Mouse (Mus musculus) lung, adult 2 months (tissue): ENCODE data around the gene Jmjd4. TPM values are rescaled to one million over a fixed set of nuclear protein-coding genes. Genes with fewer than 3 reads are reported as not detected.

Experiments used
- DNase-seq: peaks from one replicate; pipeline ENCODE4 v3.0.0; 2022
- H3K4me1 ChIP-seq: fragments of 200-500 bp; 2 replicates; pipeline ENCODE4 v1.6.1; 2011; ENCODE audit warnings: low read length; ENCODE audit not compliant: control insufficient read depth, insufficient read depth
- H3K4me3 ChIP-seq: fragments of 200-500 bp; replicated peaks from 2 replicates; pipeline ENCODE3; 2011; ENCODE audit warnings: low read depth, mild to moderate bottlenecking, control low read depth, low read length; ENCODE audit errors: extremely low read depth
- CTCF ChIP-seq: fragments of 200-500 bp; IDR thresholded peaks from 2 replicates; pipeline ENCODE4 v1.5.1; 2011; ENCODE audit warnings: mild to moderate bottlenecking, low read length, control low read depth; ENCODE audit not compliant: insufficient read depth
- POLR2A ChIP-seq: fragments of 200-500 bp; IDR thresholded peaks from 2 replicates; pipeline ENCODE4 v1.6.1; 2011; ENCODE audit warnings: low read depth, mild to moderate bottlenecking, control low read depth, low read length, borderline replicate concordance; ENCODE audit errors: extremely low read depth
- WGBS: fragments of 180-500 bp; shearing (Covaris S2); methylation state at CpG from one replicate; pipeline ENCODE4 v1.1.7; 2018; 5-methylcytosine and 5-hydroxymethylcytosine counted together
- polyA plus RNA-seq: library from polyadenylated mRNA; depleted of rRNA; stranded (reverse); fragments of >200 nt; gene quantifications from 2 replicates; pipeline ENCODE4 v1.2.3, GENCODE M21; 2012

The Jmjd4 gene
- polyA plus RNA-seq, 1 experiment = 5.5 TPM

DNA sequence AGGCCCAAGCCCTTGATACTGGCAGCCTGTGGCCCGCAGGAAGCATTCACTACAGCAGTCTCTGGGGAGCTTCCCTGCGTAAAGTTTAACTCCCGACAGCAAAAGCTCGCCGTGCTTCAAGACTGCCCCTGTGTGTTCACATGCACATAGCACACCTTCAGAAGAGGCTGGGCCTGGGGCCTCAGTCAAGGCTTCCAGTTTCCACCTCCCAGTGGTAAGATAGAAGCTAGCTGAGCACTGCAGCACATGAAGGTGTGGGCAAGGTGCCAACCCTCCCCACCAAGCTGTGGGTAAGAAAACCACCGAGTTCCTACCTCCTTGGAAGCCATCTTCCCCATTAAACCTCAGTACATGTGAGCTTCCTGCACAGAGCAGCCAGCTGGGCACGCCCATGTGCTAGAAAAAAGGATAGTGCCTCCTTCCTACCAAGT, 24.2 kb upstream of the Jmjd4 start:
- TF ChIP-seq CTCF (peak; percentile 24; the same call in 1 of the 2 replicates), POLR2A (no peak)
- no peak overlapping the region for H3K4me3 ChIP-seq
- no peak for DNase-seq
- WGBS = 31% methylated on average over 7 of the region's 7 CpGs
- peaks cover 2% of the 10 kb centered on the region; the same call in 1 of the 2 replicates for H3K4me1 ChIP-seq

DNA sequence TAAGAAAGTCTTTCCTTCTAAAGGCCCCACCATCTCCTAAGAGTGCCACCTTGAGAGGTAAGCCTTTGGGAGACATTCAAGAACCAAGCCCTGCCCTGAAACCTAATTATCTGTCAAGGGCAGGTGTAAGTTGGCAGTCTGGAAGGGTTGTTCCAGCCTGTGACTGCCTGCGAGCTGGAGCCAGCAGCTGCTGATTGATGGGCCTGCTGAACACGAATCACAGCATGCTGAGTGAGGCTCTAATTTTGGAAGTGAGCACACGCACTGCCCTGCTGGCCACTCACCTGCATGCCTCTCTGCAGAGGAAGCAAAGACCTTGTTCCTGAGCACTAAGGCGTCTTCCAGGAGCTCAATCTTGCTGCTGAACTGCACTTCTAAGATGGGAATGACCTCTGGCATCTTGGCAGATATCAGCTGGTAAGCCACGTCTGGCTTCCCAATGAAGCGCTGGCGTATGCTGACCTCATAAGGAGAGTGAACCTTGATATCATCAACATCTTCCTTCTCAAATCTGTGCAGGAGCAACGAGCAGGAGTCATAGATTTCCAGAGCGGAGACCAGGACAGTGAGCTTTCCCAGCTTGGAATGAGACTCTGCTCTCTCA, 21.7 kb upstream of the Jmjd4 start:
- peaks cover 5% of the 10 kb centered on the region for H3K4me1 ChIP-seq
- no peak for TF ChIP-seq CTCF
- no peak for TF ChIP-seq POLR2A
- 83% methylated on average over 9 of the region's 9 CpGs for WGBS
- no peak overlapping the region for H3K4me3 ChIP-seq
- DNase-seq = no peak

DNA sequence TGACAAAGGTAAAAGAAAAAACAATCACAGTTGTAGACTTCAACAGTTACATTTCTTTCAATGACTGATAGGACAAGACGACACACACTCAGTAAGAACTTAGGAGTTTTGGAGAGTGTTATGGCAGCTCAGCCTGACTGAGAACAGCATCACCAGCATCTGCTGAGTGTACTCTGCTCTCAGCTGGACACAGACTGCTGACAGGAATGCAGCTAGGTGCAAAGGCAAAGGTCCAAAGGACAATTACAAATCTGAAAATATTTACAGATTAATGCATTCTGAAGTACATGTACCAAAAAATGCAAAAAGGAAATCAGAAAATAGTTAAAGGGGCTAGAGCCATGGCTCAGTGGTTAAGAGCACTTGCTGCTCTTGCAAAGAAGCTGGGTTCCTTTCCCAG, 19.9 kb upstream of the Jmjd4 start:
- 73% methylated on average over 1 of the region's 1 CpGs for WGBS
- Histone ChIP-seq H3K4me3 (no peak overlapping the region), H3K4me1 (peaks cover 5% of the 10 kb centered on the region)
- no peak for DNase-seq
- no peak for TF ChIP-seq POLR2A

DNA sequence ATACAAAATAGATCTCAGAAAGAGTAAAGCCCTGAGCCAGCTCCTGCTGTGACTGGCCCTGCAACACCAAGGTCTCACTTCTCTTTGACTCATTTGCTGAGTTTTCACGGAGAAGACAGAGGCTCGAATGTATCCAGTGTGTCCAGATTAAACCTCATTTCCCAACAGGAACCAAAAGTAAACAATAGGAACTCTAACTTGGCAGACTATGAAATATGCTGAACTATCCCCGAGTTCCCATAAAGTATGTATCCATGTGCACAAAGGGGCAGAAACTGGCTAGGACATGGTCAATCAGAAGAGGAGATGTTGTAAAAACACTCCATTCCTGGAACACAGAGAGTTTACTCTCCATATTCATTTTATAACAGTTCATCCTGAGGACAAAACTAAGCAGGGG, 17.6 kb upstream of the Jmjd4 start:
- WGBS = 13% methylated on average over 3 of the region's 3 CpGs
- DNase-seq = no peak
- Histone ChIP-seq H3K4me1 (peaks cover 4% of the 10 kb centered on the region), H3K4me3 (no peak overlapping the region)
- TF ChIP-seq POLR2A (no peak), CTCF (no peak)

DNA sequence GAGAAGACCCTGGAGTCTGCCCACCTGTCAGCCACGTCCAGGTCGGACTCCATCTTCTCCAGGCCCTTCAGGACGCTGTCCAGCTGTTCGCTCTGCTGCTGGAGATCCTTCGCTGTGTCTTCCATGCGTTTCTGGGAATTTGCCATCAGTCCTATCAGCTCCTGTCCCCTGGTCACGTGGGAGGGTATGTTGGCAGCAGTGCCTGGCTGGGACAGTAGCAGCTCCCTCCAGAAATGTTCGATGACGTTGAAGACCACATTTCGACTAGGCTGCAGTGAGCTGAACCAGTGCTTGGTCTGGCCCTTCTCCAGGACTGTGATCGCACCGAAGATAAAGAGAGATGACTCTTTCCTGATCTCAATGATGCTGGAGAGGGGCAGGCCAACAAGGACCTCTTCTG, 11.9 kb upstream of the Jmjd4 start:
- TF ChIP-seq CTCF = no peak
- no peak for TF ChIP-seq POLR2A
- no peak for DNase-seq
- 85% methylated on average over 12 of the region's 12 CpGs for WGBS
- no peak overlapping the region for H3K4me3 ChIP-seq
- no peaks in the 10 kb centered on the region for H3K4me1 ChIP-seq

DNA sequence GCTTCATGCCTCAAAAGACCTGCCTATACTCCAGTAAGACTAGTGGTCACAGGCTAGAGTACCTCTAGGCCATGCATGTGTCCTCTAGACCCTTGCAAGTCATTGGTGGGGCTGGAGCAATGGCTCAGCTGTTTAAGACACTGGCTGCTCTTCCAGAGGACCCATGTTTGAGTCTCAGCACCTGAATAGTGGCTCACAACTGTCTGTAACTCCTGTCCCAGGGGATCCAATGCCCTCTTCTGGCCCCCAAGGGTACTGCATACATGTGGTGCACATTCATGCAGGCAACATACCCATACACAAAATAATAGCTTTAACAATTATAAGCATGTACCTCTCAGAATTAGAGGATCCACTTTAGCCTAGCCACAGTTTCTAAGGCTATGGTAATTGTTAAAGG, 6.7 kb upstream of the Jmjd4 start:
- no peak for TF ChIP-seq CTCF
- TF ChIP-seq POLR2A = no peak
- Histone ChIP-seq H3K4me3 (no peak overlapping the region), H3K4me1 (no peaks in the 10 kb centered on the region)
- DNase-seq = no peak

DNA sequence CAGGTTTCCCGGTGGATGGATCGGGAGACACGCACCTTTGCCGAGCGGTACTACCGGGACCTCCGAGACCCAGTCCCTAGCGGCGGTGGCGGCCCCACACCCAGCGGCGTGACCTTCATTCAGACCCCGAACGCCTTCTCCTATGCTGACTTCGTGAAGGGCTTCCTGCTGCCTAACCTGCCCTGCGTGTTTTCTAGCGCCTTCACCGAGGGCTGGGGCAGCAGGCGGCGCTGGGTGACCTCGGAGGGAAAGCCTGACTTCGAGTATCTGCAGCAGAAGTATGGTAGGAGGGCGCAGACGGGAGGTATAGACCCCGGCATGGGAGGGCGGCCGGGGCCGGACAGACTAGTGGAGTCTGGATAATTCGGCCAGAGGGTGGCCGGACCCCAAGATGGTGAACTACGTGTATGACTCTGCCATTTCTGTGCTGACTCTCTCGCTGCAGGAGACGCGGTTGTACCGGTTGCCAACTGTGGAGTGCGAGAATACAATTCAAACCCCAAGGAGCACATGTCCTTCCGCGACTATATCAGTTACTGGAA, 456 bp downstream of the Jmjd4 start:
- H3K4me1 ChIP-seq = peaks cover 6% of the 10 kb centered on the region
- H3K4me3 ChIP-seq = peak overlapping the region; percentile 96
- no peak for DNase-seq
- WGBS = 2% methylated on average over 38 of the region's 38 CpGs
- TF ChIP-seq POLR2A (no peak), CTCF (no peak)

DNA sequence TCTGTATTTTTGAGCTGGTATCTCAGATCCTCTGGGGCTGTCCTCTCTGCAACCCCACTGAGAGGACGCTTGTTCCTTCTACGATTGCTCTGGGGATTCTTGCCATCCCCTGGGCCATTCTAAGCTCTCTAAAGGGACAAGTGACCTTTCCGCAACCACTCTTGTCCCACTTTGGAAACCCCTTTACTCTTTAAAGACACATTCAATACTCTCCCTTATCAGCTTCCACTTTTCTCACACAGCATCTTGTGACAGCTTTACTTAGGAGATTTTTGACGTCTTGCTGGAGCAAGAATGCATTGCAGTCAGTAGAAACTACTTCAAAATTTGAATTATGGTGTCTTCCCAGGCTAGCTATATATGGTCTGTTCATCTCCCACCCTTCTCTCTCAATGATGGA, 1.2 kb downstream of the Jmjd4 start, which contains the start of gene Snap47:
Gene Snap47 (minus strand): TSS at position 101 of the 400 bp plus-strand sequence.
- H3K4me3 ChIP-seq = peak within 1 kb of the TSS; percentile 96
- 75% methylated on average over 4 of the region's 4 CpGs for WGBS
- TF ChIP-seq CTCF (no peak), POLR2A (no peak)
- peaks cover 6% of the 10 kb centered on the region for H3K4me1 ChIP-seq
- DNase-seq = no peak

DNA sequence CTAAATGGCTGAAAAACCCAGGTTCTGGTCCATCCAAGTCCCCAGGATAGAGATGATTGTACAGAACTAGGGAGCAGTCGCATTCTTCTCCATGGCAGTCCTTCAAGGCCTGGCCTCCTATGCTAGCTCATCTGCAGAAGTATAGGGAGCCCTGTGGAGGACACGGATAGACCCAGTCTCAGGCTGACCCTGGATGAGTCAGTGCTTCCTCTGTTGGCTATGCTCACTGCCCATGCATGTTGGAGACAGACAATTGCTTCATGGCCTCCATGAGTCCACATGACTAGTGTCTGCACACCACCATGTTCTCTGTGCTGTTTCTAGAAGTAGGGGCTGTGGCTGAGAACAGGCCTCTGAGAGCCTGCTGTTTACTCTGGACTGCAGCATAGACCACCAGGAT, 6.5 kb downstream of the Jmjd4 start:
- peaks cover 7% of the 10 kb centered on the region for H3K4me1 ChIP-seq
- TF ChIP-seq CTCF (no peak), POLR2A (no peak)
- no peak for DNase-seq
- 78% methylated on average over 2 of the region's 2 CpGs for WGBS
- no peak overlapping the region for H3K4me3 ChIP-seq

DNA sequence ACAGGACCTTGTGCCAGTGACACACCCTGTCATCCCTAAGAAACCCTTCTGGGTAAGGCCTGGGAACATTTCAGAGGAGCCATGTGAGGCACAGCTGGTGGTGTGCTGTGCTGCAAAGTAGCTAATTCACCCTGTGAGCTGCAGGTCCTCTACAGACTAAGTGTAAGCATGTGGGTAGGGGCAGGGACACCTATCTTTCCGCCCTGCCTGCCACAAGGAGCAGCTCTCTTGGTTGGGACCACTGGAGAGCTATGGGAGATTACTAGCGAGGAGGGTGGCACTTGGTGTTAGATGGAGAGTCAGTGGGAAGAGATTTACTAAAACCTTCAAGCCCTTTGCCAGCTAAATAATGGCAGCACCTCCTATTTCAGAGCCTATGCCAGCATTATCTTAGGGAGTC, 7.0 kb downstream of the Jmjd4 start:
- 87% methylated on average over 2 of the region's 2 CpGs for WGBS
- TF ChIP-seq CTCF (no peak), POLR2A (no peak)
- no peak for DNase-seq
- Histone ChIP-seq H3K4me3 (no peak overlapping the region), H3K4me1 (peaks cover 7% of the 10 kb centered on the region)
